Mouse (Mus musculus) hindbrain, embryonic 14.5 days (tissue): ENCODE measurements around the gene Gm17334. TPM values are rescaled to one million over a fixed set of nuclear protein-coding genes. Genes with fewer than 3 reads are reported as not detected.

Experiments used
- microRNA-seq: library from miRNA; unstranded; fragments of <30 nt; microRNA quantifications from one replicate; pipeline ENCODE4, GENCODE M21; 2016
- polyA plus RNA-seq: library from polyadenylated mRNA; unstranded; fragments of >200 nt; fragmentation: Nextera tagmentation; extraction: Ambion mirVana; gene quantifications from 2 replicates; pipeline ENCODE4 v1.2.1, GENCODE M21; 2014

The Gm17334 gene
- polyA plus RNA-seq, 1 experiment from 2014 or later = not detected

Small RNA genes within 50 kb of the gene (microRNA-seq; reads per million reads assigned to microRNA genes)
- not detected for gene Mir7671

Other genes with a start within 250 kb of the Gm17334 start
- 278 and 302 TPM in 2 replicates for gene Kif3a, start 205.8 kb downstream of the Gm17334 start, polyA plus RNA-seq
- 8.3 and 8.5 TPM in 2 replicates for gene Il4, start 154.5 kb downstream of the Gm17334 start, polyA plus RNA-seq
- gene Il13, start 138.5 kb downstream of the Gm17334 start, polyA plus RNA-seq = not detected in 2 replicates
- 10.7 and 10.8 TPM in 2 replicates for gene Rad50, start 65.9 kb downstream of the Gm17334 start, polyA plus RNA-seq
- not detected in 2 replicates for gene Il5, start 52.4 kb downstream of the Gm17334 start, polyA plus RNA-seq
- gene Irf1, start 3.2 kb downstream of the Gm17334 start, polyA plus RNA-seq = 2.7 and 3.1 TPM in 2 replicates
- gene Gm12216, start 86.1 kb upstream of the Gm17334 start, polyA plus RNA-seq = 0.48 TPM in 1 of 2 replicates, not detected in the other
- 11.9 and 12.9 TPM in 2 replicates for gene Slc22a5, start 118.5 kb upstream of the Gm17334 start, polyA plus RNA-seq
- 3.1 and 4.6 TPM in 2 replicates for gene Slc22a21, start 207.1 kb upstream of the Gm17334 start, polyA plus RNA-seq